Mouse (Mus musculus) liver, embryonic 11.5 days (tissue): ENCODE measurements around the gene Hcrt. TPM values are rescaled to one million over a fixed set of nuclear protein-coding genes. Genes with fewer than 3 reads are reported as not detected.
A peak's percentile ranks its signal among the peaks of the same experiment; 100 is the strongest.

Experiments
- ATAC-seq: fragments of 200-750 bp; cut with Nextera tagmentation; replicated peaks from 2 replicates; pipeline ENCODE4 v1.8.0; 2017; ENCODE audit warnings: moderate number of reproducible peaks, mild to moderate bottlenecking, moderate TSS enrichment, moderate library complexity; ENCODE audit not compliant: low FRiP score
- DNase-seq: peaks from one replicate; pipeline ENCODE4 v3.0.0-alpha.2; 2017; ENCODE audit warnings: low spot score
- H3K27ac ChIP-seq: fragments of 300-500 bp; sonication (generic); 2 replicates; pipeline ENCODE4 v1.5.1; 2014; ENCODE audit warnings: mild to moderate bottlenecking, low read depth, low read length, control low read depth
- H3K27me3 ChIP-seq: fragments of 300-500 bp; sonication (generic); replicated peaks from 2 replicates; pipeline ENCODE4 v1.6.1; 2014; ENCODE audit warnings: low read length, mixed read lengths; ENCODE audit not compliant: control insufficient read depth, insufficient read depth
- H3K36me3 ChIP-seq: fragments of 300-500 bp; sonication (generic); 2 replicates; pipeline ENCODE4 v1.6.1; 2014; ENCODE audit warnings: mild to moderate bottlenecking, low read length, moderate library complexity, mixed read lengths; ENCODE audit not compliant: control insufficient read depth, insufficient read depth
- H3K4me1 ChIP-seq: fragments of 300-500 bp; sonication (generic); replicated peaks from 2 replicates; pipeline ENCODE4 v1.6.1; 2014; ENCODE audit warnings: low read length, mixed read lengths; ENCODE audit not compliant: control insufficient read depth, insufficient read depth
- H3K4me2 ChIP-seq: fragments of 300-500 bp; sonication (generic); 2 replicates; pipeline ENCODE4 v1.6.1; 2014; ENCODE audit warnings: mild to moderate bottlenecking, control low read depth, moderate library complexity
- H3K4me3 ChIP-seq: fragments of 300-500 bp; sonication (generic); 2 replicates; pipeline ENCODE4 v1.5.1; 2014; ENCODE audit warnings: low read depth, low read length, control low read depth
- H3K9ac ChIP-seq: fragments of 300-500 bp; sonication (generic); 2 replicates; pipeline ENCODE4 v1.6.1; 2014; ENCODE audit warnings: low read depth, low read length, control low read depth
- H3K9me3 ChIP-seq: fragments of 300-500 bp; sonication (generic); 2 replicates; pipeline ENCODE4 v1.6.1; 2016; ENCODE audit warnings: low read length, inconsistent platforms, mixed read lengths; ENCODE audit not compliant: control insufficient read depth
- WGBS: fragments of 180-500 bp; shearing (Covaris S2); extraction: QIAGEN DNeasy Blood & Tissue Kit; methylation state at CpG from one replicate; pipeline ENCODE4 v1.1.7; 2014; 5-methylcytosine and 5-hydroxymethylcytosine counted together
- polyA plus RNA-seq: library from polyadenylated mRNA; unstranded; fragments of >200 nt; fragmentation: Nextera tagmentation; extraction: Ambion mirVana; gene quantifications from 2 replicates; pipeline ENCODE4 v1.2.1, GENCODE M21; 2014

The Hcrt gene
- polyA plus RNA-seq, 1 experiment from 2014 or later: not detected

DNA sequence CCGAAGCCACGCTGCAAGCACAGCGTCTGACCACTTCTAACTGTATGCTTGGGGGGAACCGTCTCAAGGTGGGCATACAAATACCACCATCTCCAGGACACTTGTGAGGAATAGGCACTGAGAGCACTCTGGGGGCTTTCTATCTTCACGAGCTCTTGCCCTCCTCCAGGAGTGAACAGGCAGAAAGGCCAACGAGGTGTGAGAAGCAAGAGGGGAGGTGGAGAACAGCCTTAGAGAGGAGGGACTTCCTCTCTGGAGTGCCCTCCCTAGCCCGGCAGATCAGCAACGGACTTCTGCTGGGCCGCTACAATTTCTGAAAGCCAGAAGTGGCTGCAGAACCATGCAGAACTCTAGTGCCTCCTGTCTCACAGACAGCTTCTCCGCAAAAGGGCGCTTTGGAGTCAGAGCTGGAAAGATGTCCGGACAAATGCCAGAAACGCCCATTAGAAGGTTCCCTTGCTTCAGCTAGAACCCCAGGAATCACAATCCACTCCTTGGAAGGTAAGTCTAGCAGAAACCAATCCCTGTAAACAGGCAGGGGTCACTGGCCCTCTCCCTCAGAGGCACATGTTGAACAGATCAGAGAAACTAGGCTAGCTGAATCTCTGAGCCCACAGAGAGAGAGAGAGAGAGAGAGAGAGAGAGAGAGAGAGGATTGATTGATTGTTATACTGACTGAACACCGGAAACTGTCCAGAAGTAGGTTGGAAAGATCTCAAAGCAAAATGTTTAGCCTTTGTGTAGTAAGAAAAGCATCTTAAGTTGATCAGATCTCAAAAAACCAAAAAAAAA is 26.6 kb downstream of the Hcrt start:
- Histone ChIP-seq H3K4me2 (peak overlapping the region; percentile 89), H3K27me3 (no peaks in the 10 kb centered on the region), H3K4me3 (peak overlapping the region; percentile 98), H3K27ac (peak overlapping the region; percentile 93), H3K9me3 (no peaks in the 10 kb centered on the region), H3K4me1 (peaks cover 37% of the 10 kb centered on the region), H3K9ac (peak overlapping the region; percentile 97), H3K36me3 (peaks cover 3% of the 10 kb centered on the region; the same call in 1 of the 2 replicates)
- ATAC-seq: no peak
- no peak for DNase-seq
- 44% methylated on average over 14 of the region's 14 CpGs for WGBS

DNA sequence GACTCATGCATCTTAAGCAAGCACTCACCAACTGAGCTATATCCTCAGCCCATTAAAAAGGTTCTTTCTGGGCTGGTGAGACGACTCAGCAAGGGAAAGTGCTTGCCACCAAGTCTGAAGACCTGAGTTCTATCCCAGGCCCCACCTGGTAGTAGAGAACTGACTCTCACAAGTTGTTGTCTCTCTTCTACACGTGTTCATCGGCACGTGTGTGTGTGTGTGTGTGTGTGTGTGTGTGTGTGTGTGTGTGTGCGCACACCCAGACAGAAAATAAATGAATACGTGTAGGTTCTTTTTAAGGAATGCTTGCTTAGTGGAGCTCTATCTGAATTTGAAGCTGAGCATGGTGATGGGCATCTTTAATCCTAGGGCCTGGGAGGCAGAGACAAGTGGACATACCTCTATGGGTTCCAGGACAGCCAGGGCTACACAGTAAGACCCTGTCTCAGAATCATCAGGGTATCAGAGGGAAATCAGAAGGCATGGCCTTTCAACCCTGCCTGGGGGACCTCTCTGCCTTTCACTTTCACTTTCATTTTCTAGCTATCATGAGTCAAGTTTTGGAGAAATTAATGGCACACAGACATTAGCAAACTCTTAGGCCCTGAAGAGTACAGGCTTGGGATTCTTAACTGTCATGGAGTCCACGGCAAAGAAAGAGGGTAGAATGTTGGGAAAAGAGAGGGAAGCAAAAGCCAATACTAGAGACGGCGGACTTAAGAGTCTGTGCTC is 27.4 kb downstream of the Hcrt start:
- peak overlapping the region; percentile 89 for H3K4me2 ChIP-seq
- no peaks in the 10 kb centered on the region for H3K9me3 ChIP-seq
- 86% methylated on average over 9 of the region's 9 CpGs for WGBS
- H3K27ac ChIP-seq: peak overlapping the region; percentile 93; the same call in 1 of the 2 replicates
- ATAC-seq (no peak), DNase-seq (no peak)
- peaks cover 40% of the 10 kb centered on the region for H3K4me1 ChIP-seq
- H3K9ac ChIP-seq: peak overlapping the region; percentile 97
- H3K36me3 ChIP-seq: peaks cover 3% of the 10 kb centered on the region; the same call in 1 of the 2 replicates
- H3K27me3 ChIP-seq: no peaks in the 10 kb centered on the region
- peak overlapping the region; percentile 98 for H3K4me3 ChIP-seq

DNA sequence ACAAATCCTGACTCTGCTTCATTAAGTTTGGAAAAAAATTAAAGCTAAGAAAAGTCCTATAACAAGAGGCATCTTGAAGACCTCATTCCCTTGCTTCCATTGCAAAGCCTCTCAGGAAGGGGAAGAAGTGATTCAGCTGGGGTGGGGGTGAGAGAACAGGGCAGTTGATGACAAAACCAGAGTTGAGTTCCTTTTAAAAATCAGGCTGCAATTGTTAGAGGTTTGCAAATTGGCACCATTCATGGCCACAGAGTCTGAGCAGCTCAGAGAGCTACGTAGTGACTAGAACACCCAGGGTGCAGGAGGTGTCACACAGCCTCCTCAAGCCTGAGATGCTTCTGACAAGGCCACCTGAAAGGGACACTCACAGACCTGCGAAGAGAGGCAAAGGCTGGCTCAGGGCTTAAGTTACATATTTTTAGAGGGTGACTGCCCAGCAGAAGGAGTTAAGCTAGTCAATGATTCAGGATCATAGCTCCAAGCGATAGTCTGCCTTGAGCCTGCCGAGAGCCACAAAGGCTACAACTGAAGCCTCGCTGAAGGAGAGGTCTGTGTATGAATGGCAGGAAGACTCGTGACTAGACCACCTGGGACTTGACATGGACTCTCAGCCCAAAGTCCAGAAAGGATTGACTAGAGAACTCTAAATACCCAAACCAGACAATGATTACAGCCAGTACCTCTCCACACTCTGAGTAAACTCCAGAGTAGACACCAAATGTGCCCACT is 32.1 kb downstream of the Hcrt start:
- Histone ChIP-seq H3K4me1 (peaks cover 31% of the 10 kb centered on the region), H3K36me3 (peaks cover 12% of the 10 kb centered on the region; the same call in 1 of the 2 replicates)

DNA sequence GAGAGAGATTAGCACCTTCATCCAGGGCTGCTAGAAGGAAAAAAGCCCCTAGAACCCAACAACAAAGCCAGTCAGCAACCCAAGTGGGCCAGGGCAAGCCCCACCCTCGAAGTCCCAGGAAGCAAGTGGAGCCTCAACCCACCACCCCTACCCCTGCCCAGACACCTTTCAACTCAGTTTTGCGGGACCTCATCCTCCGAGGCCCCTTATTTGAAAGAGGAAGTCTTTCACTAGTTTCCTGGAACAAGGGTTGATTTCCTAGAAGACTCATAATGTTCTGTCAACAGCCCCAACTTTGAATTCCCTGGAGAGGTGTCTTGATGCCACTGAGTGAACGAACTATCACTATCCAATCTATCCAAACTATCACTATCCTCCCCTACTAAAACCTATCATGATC is 32.8 kb downstream of the Hcrt start:
- no peak overlapping the region for H3K9ac ChIP-seq
- WGBS: 54% methylated on average over 4 of the region's 4 CpGs

More for the DNA sequence above, 32.1 kb downstream of the Hcrt start:
- Histone ChIP-seq H3K27ac (no peak overlapping the region), H3K4me3 (no peak overlapping the region), H3K9ac (no peak overlapping the region), H3K9me3 (no peaks in the 10 kb centered on the region), H3K27me3 (no peaks in the 10 kb centered on the region), H3K4me2 (no peak overlapping the region)
- 84% methylated on average over 6 of the region's 6 CpGs for WGBS
- DNase-seq (no peak), ATAC-seq (no peak)

DNA sequence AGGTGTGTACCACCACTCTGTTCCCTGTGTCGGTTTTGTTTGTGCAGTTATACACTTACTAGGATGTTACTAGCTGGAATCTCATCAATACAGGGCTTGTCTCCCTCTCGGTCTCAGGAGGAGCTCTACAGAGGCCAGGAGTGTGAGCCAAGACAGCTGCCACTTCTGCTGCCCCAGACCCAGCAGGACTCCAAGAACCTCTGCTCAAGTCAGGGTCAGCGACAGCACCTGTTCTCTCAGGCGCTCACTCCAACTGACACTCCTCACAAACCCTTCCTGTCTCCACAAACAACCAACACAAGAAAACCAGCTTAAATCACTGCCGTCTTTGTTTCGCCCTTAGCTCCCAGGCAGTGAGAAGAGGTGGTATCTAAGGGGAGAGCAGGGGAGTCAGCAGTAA is 34.1 kb downstream of the Hcrt start:
- WGBS: 88% methylated on average over 6 of the region's 6 CpGs
- Histone ChIP-seq H3K9me3 (no peaks in the 10 kb centered on the region), H3K4me2 (no peak overlapping the region), H3K4me1 (peaks cover 40% of the 10 kb centered on the region), H3K27ac (no peak overlapping the region), H3K36me3 (peaks cover 12% of the 10 kb centered on the region; the same call in 1 of the 2 replicates), H3K9ac (no peak overlapping the region), H3K4me3 (no peak overlapping the region), H3K27me3 (no peaks in the 10 kb centered on the region)
- DNase-seq: no peak
- no peak for ATAC-seq

More for the DNA sequence above, 32.8 kb downstream of the Hcrt start:
- H3K4me1 ChIP-seq: peaks cover 31% of the 10 kb centered on the region
- no peaks in the 10 kb centered on the region for H3K27me3 ChIP-seq
- ATAC-seq (no peak), DNase-seq (no peak)
- H3K27ac ChIP-seq: no peak overlapping the region
- H3K36me3 ChIP-seq: peaks cover 12% of the 10 kb centered on the region; the same call in 1 of the 2 replicates
- no peak overlapping the region for H3K4me3 ChIP-seq
- no peak overlapping the region for H3K4me2 ChIP-seq
- no peaks in the 10 kb centered on the region for H3K9me3 ChIP-seq

DNA sequence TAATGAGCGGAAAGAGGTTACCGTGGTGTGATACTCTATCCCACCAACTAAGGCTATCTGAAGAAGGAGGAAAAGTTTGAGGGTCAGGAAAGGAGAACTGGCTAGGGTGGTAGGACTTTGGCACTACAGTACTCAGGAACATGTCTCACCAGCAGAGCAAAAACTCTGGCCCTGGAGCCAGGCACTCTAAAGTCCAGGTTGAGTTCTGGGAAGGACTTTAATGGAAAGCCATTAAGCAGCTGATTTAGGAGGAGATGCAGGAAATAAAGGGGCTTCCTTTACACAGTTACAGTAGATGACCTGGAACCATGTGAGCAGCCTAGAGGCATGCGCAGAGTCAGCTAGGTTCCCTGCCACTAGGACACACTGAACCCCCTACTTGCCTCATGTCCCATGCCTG is 35.5 kb downstream of the Hcrt start:
- DNase-seq (no peak), ATAC-seq (no peak)
- H3K4me1 ChIP-seq: peaks cover 45% of the 10 kb centered on the region
- H3K4me2 ChIP-seq: no peak overlapping the region
- no peak overlapping the region for H3K4me3 ChIP-seq
- peaks cover 9% of the 10 kb centered on the region; the same call in 1 of the 2 replicates for H3K36me3 ChIP-seq
- no peaks in the 10 kb centered on the region for H3K9me3 ChIP-seq
- no peak overlapping the region for H3K27ac ChIP-seq
- WGBS: 93% methylated on average over 3 of the region's 3 CpGs
- H3K27me3 ChIP-seq: no peaks in the 10 kb centered on the region
- H3K9ac ChIP-seq: no peak overlapping the region

DNA sequence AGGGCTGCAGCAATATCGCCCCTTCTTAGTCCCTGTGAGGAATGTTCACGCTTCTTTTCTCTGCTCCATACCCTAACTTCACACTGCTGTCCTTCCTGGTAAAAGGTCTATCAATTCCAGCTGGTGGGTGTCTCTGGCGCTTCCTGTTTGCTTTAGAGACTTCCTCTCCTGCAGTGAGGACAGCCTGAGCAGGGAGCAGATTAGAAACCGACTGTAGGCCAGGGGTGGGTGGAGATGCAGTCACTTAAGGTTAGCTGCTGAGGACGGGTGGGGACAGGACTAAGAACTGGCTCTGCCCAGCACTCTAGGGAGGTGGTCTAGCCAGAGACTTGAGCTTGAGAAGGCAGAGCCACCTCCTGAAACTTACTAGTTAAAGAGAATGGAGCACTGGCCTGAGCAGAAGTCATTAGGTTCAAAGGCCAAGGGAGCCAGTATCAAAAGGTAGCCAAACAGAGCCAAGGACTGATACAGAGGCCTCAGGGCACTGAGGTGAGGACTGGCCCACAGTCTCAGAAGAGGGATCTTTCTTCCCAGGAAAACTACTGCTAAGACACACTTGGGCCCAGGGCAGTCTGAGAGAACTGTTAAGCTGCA is 37.7 kb downstream of the Hcrt start:
- H3K9me3 ChIP-seq: no peaks in the 10 kb centered on the region
- H3K36me3 ChIP-seq: peaks cover 9% of the 10 kb centered on the region; the same call in 1 of the 2 replicates
- peaks cover 61% of the 10 kb centered on the region for H3K4me1 ChIP-seq
- no peaks in the 10 kb centered on the region for H3K27me3 ChIP-seq
- ATAC-seq (peak; percentile 47; the same call in 1 of the 2 replicates), DNase-seq (no peak)
- no peak overlapping the region for H3K9ac ChIP-seq
- peak overlapping the region; percentile 67 for H3K27ac ChIP-seq
- H3K4me2 ChIP-seq: peak overlapping the region; percentile 9; the same call in 1 of the 2 replicates
- 21% methylated on average over 5 of the region's 5 CpGs for WGBS
- no peak overlapping the region for H3K4me3 ChIP-seq

DNA sequence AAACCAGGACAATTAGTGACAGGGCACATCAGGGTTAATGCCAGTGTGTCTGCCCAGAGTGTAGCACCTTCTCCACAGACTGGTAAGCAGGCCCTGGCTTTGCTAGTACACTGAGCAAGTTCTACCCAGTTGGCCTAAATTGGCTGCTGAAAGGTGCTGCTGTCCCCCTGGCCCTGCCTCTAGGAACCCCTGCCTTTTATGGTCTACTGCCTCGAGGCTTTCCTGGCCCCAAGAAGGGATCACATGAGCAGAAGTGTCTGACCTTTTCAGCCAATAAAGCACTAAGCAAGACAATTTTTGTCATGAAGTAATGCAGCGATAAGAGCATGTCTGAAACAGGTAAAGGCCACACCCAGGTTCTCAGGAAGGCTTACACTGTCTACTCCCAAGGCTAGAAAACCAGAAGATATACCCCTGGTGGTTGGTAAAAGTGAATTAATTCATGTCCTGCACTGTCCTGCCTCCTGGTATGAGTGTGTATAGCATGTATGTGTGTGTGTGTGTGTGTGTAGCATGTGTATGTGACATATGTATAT is 40.2 kb downstream of the Hcrt start:
- DNase-seq (no peak), ATAC-seq (peak; percentile 6; the same call in 1 of the 2 replicates)
- Histone ChIP-seq H3K36me3 (peaks cover 20% of the 10 kb centered on the region), H3K9ac (0 out of 2 replicates have a peak overlapping the region, but pooled peaks have one; percentile 25), H3K27me3 (no peaks in the 10 kb centered on the region), H3K4me3 (no peak overlapping the region; the same call in 1 of the 2 replicates), H3K9me3 (no peaks in the 10 kb centered on the region), H3K4me2 (peak overlapping the region; percentile 42), H3K4me1 (peaks cover 64% of the 10 kb centered on the region), H3K27ac (peak overlapping the region; percentile 74)
- WGBS: 49% methylated on average over 2 of the region's 2 CpGs
